Mouse (Mus musculus): ENCODE data around the gene Micu1.
A peak's percentile ranks its signal among the peaks of the same experiment; 100 is the strongest.

The Micu1 gene

GRCm38 (mm10) chr10:59721555-59721954, 19.3 kb downstream of the Micu1 start:
- no peak for DNase-seq (ENCODE audit: low spot score in 2 of 2)

- DNase-seq (ENCODE audit: low spot score in 2 of 2), result no peak
These were observed 22.4 kb downstream of the Micu1 start for GRCm38 (mm10) chr10:59724634-59725033.

GRCm38 (mm10) chr10:59727251-59727650, 25.0 kb downstream of the Micu1 start:
- no peak for DNase-seq (ENCODE audit: low spot score in 2 of 2)

GRCm38 (mm10) chr10:59729261-59729660, 27.0 kb downstream of the Micu1 start:
- DNase-seq (ENCODE audit: low spot score in 2 of 2), result no peak

- no peak for DNase-seq (ENCODE audit: low spot score in 2 of 2)
These were observed 27.6 kb downstream of the Micu1 start for GRCm38 (mm10) chr10:59729842-59730241.

GRCm38 (mm10) chr10:59736027-59736598, 33.8 kb downstream of the Micu1 start:
- no peak for DNase-seq (ENCODE audit: low spot score in 2 of 2)

- DNase-seq (ENCODE audit: low spot score in 2 of 2), result no peak
These were observed 39.2 kb downstream of the Micu1 start for GRCm38 (mm10) chr10:59741448-59741847.

GRCm38 (mm10) chr10:59743397-59743796, 41.1 kb downstream of the Micu1 start:
- DNase-seq (ENCODE audit: low spot score in 2 of 2), result no peak

GRCm38 (mm10) chr10:59743969-59744368, 41.7 kb downstream of the Micu1 start:
- DNase-seq (ENCODE audit: low spot score in 2 of 2), result no peak

GRCm38 (mm10) chr10:59747334-59747733, 45.1 kb downstream of the Micu1 start:
- no peak for DNase-seq (ENCODE audit: low spot score in 2 of 2)

GRCm38 (mm10) chr10:59748699-59749200, 46.5 kb downstream of the Micu1 start:
- no peak for DNase-seq (ENCODE audit: low spot score in 2 of 2)

- DNase-seq (ENCODE audit: low spot score in 2 of 2), result no peak
These were observed 51.3 kb downstream of the Micu1 start for GRCm38 (mm10) chr10:59753538-59754069.

GRCm38 (mm10) chr10:59754104-59754503, 51.8 kb downstream of the Micu1 start:
- no peak for DNase-seq (ENCODE audit: low spot score in 2 of 2)

GRCm38 (mm10) chr10:59754901-59755300, 52.6 kb downstream of the Micu1 start:
- DNase-seq (ENCODE audit: low spot score in 2 of 2), result no peak

GRCm38 (mm10) chr10:59755681-59756080, 53.4 kb downstream of the Micu1 start:
- no peak for DNase-seq (ENCODE audit: low spot score in 2 of 2)

- no peak for DNase-seq (ENCODE audit: low spot score in 2 of 2)
These were observed 53.8 kb downstream of the Micu1 start for GRCm38 (mm10) chr10:59756090-59756489.

GRCm38 (mm10) chr10:59756570-59756969, 54.3 kb downstream of the Micu1 start:
- DNase-seq (ENCODE audit: low spot score in 2 of 2), result no peak

- no peak for DNase-seq (ENCODE audit: low spot score in 2 of 2)
These were observed 62.5 kb downstream of the Micu1 start for GRCm38 (mm10) chr10:59764781-59765180.

GRCm38 (mm10) chr10:59768369-59769079, 66.2 kb downstream of the Micu1 start:
- no peak for DNase-seq (ENCODE audit: low spot score in 2 of 2)

- no peak for DNase-seq (ENCODE audit: low spot score in 2 of 2)
These were observed 69.2 kb downstream of the Micu1 start for GRCm38 (mm10) chr10:59771375-59772048.

GRCm38 (mm10) chr10:59772049-59772397, 69.7 kb downstream of the Micu1 start:
- DNase-seq (ENCODE audit: low spot score in 2 of 2), result no peak

GRCm38 (mm10) chr10:59773441-59774140, 71.3 kb downstream of the Micu1 start:
- DNase-seq (ENCODE audit: low spot score in 2 of 2), result peak; percentile 48 to 64
